Mouse (Mus musculus) WW6 (cell line): ENCODE data around the gene Pex3.

Experiments used
- DNase-seq: peaks from one replicate; pipeline ENCODE4 v3.0.0-alpha.2; 2013; ENCODE audit warnings: low read depth, low spot score

Gene Pex3

DNA sequence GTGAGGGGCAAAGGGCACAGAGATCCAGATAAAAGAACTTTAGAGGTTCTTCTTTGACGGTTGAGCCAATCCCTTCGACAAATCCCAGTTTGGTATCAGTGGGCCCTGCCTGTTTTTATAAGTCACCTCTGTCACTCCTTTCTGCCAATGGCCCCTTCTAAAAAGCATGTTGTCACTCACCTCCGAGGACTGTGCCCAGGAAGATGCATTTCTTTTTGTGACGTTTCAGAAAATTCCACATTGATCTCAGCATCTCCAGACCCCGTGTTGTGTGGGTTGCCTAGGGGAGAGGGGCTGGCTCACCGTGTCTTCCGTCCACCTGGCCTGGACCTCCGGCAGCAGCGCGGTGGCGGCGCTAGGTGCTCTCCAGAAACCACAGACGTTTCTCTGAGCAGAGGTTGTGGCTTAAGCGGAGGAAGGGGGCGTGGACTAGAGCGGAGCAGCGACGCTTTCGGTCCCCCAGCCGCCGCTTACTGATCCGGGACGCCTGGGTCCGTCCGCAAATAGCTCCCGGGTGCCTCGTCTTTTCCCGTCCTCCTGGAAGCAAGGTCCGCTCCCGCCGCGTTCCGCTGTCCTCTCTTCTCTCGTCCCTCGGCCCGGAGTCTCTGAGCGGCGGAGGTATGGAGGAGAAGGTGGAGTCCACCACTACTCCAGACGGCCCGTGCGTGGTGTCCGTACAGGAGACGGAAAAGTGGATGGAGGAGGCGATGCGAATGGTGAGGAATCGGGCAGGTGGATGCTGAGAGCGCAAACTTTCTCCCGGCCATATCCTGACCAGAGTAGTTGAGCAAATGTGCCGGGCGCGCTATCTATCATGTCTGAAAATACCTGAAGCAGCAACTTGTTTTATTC, at the start of gene Pex3, which contains the start of gene Adat2:
Gene Pex3, minus strand, starts transcription at position 497 of the 852 bp plus-strand sequence.
Gene Adat2, plus strand, starts transcription at position 249 of the 852 bp plus-strand sequence.
- DNase-seq: peak; percentile 85

DNA sequence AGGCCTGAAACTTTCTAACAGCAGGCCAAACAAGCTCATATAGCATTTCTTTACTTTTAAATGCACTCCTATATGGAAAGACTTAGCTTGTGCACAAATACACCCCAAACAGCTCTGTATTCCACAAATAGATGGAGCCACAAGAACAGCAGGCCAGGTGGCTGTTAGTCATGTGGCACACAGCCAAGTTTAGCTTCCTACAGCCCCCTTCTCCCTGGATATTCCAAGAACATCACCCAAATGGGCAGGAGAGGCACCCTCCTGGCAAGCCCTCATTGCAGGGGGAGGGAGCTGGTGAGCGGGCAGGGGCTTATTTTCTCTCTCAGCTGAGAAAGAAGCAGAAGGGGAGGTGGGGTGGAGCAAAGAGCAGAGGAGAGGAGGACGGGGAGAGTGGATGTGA, 48.0 kb upstream of the Pex3 start:
- no peak for DNase-seq

DNA sequence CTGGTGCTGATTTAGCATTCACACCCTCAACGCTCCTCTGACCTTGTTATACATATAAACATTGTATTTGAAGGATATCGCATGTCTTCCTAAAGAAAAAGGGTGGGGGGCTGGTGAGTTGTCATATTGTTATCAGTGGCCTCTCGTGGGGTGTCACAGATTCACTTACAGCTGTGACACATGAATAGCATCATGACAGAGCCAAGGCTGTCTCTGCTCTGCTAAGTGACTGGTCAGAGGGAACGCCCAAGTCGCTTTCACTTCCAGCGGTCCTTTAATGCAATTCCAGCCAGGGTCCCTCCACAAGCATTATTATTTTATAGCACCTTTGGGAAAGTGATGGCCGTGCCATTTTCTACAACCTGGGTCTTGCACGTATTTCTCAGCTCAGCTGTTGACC, 44.5 kb upstream of the Pex3 start:
- no peak for DNase-seq

DNA sequence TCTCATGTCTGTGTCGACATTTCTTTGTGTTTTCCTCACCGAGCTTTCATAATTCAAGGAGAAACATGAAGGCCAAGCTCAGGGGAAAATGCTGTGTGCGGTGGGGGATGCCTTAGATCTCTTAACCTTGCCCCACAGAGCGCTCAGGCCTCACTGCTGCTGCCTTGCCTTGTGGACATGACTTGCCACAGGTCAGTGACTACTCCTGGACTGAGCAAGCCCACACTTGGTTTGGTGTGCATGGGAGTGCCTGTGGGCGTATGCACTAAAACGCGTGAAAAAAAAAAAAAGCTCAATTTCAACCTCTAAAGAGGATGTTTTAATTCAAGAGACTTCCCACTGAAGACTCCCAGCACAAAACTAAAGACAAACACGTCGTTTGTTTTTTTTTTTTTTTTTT, 43.9 kb upstream of the Pex3 start:
- DNase-seq: no peak

DNA sequence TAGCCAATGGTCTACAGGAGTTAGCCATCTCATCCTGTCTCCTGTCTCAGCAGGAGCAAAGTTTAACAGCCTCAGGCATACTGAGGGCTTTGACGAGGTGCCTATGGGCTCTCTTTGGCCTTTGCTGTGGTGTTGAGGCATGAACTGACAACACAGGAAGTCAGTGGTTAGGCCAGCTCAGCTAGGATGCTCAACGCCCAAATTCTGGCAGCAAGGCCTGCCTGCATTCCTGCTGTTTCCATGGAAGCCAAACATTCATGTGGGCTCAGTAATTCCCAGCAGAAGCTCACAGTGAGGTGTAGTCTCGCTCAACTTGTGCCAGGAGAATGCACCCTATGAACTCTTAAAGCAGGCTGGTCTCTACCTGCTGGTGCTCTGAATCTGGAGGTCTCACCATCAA, 43.1 kb upstream of the Pex3 start:
- no peak for DNase-seq

DNA sequence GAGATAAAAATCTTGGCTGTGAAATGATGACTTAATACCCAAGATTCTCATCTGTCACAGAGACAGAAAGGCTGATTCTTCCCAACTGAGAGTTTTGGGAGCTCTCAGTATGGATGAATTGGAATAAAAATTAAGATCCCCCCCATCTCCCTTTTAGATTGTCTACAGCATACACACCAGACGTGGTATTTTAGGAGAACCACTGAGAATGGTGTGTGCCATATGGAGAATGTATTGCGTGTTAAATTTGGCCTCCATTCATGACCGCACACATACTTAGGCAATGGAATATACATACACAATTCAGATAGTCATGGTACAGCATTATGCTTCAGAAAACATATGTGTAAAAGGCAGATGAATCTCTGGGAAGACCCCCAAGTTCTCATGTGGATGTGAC, 40.6 kb upstream of the Pex3 start:
- DNase-seq: no peak

DNA sequence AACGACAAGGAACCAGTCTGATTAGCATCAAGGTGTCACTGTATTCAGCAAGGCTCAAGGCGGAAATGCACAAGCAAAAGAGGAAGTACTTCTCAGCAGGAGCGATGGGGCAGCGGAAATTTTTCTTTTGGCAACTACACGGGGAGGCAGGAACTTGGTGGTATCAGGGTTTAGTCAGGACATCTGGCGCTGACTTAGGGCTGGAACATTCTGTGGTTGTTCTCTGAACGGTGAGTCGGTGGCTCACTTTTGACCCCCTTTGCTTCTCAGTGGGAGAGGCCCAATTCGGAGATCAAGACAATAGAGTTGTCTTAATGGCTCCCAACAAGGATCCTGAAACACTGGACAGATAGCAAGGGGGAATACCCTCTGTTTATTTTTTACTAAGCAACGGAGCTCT, 39.3 kb upstream of the Pex3 start:
- no peak for DNase-seq

DNA sequence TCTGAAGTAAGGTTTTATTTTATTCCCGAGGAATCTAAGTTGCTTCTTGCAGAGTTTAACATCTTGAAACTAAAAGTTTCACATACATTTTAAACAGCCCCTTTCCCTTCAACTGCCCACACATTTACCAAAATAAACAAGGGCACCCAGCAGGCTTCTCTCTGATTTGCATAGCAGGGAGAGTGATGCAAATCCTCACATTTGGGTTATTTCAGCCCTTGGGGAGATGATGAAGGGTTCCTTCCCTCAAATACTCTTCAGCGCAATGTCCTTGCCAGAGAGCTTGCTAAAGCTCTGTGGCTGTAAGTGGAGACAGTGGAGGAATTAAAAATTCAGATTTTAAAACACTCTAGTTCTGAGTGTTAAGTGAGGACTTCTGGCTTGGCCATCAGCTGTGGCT, 35.0 kb upstream of the Pex3 start:
- DNase-seq: no peak

DNA sequence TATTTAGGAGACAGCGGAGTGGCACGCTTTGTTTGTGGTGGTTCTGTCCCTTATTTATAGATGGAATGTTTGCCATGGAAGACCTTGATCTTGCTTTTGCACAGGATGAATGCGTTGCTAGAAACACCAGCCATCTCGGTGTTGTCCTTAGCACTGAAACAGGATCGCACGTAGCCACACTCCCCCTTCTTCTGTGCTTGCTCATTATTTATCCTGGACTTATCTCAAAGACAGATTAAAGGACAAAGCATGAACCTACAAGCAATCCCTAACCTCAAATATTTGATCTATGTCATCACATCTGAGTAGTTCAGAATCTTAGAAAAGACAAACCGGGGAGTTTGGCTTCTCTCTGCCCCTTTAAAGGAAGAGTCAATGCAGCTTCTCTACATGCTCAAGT, 24.2 kb upstream of the Pex3 start:
- no peak for DNase-seq

DNA sequence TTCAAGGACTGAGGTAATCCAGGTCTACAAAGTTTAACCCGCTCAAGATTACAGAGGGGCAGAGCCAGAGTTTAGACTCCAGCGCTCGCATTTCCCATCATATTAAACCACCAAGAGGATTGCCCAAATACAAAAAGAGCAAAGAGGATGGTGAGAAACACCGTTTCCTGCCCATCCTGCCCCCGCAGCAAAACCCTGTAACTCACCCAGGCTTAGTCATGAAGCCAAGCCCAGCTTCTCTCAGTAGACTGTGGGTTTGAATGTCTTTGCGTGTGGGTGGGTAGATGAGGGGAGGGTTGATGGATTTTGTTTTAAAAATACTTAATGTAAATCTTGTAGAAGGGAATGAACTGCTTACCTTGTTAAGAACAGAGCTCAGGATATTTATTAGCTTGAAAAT, 19.5 kb upstream of the Pex3 start:
- no peak for DNase-seq

DNA sequence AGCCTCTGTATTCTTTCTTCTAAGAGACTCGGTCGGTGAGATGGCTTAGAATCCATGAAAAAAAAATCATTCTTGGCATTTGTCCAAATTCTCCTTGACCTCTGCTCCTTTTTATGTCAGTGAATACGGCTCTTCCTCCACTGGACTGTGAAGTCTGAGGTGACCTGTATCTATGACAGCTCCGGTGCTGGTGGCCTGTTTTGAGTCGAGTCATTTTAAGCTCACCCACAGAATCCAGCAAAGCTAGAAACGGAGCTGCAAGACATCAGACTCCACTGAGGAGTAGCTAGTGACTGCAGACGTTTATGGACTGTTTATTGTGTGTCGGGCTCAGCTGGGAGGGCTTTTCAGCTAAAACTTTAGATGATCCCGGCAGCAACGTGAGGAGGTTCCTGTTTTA, 19.1 kb upstream of the Pex3 start:
- DNase-seq: no peak

DNA sequence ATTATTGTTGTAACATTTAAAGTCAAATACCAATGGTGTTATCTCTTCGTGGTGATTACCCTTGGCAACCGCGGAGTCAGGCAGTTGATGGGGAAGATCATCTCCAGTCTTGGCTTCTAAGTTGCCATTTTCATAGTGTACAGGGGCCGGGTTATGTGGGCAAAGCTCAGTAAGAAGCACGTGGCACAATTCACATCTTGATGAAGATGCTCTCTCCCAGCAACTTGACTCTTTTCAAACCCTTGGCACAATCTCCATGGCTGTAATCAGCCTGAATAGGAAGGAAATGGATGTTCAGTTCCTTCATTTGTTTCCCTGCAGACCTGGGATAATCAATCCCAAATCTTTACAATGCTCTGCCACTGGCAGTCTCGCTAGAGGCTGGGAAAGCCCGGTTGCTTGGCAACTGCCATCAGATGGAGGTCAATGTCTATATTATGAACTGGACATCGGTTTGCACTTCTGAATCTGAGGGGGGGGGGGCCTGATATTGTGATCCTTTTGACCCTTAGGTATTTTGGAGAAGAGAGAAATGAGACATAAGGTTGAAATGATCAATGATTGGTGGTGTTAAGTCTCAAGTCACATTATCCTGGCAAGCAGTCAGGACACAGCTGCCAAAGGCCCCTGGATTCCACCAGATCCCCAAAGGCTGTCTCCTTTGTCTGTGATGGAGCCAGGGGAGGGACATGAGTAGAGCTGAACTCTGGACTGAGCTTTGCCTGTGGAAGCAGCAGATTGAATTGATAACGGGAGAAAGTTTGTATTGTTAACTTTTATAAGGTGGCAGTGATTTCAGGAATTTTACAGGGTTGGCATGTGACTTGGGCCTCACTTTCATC, 18.0 kb upstream of the Pex3 start:
- DNase-seq: no peak

DNA sequence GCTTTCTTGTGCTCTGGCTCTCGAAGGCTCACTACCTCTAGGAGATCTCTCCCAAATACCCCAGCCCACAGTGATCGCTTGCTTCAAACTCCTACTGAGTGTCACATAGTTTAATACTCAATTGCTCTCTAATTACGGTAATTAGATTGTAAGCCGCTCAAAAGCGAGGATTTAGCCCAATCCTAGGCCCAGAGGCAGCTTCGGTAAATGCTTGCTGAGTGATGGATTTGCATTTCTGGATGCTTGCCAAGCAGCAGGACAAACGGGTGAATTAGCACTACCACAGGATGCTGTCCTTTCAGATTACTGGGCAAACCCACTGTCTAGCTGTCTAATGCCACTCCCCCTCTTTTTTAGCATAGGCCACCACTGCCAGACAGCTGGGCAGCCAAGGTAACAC, 16.9 kb upstream of the Pex3 start:
- no peak for DNase-seq

DNA sequence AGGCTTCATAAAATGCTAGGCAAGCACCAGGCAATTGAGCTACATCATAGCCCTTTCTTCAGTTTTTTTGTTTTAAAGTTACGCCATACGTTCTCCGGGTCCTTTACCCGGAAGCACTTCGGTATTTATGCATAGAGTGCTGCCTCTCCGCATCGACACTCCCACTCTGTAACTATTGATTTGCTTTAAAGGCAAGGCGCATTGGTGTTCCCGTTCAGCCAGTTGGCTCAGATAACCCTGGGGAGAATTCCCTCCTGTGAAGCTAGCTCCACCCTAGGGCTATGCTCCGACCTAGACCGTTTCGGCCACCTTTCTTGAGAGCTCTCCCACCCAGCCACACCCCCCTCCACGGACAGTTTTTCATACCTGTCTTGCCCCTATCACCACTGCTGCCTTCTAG, 13.5 kb upstream of the Pex3 start:
- no peak for DNase-seq

DNA sequence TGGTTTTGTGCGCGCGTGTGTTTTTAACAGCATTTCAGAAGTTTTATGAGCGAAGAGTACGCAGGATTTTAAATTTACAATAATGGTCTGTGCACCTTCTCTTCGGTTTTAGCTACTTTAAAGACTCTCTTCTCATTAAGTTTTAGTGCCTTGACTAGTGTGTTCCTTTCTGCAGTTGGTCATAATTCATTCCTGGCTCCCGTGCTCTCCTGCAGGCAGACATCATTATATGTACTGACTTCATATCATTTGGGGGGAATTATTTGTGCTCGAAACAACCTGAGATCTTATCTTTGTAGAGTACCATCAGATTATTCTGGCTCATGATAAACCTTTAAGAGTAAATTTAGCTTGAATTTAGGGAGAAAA, 12.1 kb upstream of the Pex3 start:
- DNase-seq: no peak

DNA sequence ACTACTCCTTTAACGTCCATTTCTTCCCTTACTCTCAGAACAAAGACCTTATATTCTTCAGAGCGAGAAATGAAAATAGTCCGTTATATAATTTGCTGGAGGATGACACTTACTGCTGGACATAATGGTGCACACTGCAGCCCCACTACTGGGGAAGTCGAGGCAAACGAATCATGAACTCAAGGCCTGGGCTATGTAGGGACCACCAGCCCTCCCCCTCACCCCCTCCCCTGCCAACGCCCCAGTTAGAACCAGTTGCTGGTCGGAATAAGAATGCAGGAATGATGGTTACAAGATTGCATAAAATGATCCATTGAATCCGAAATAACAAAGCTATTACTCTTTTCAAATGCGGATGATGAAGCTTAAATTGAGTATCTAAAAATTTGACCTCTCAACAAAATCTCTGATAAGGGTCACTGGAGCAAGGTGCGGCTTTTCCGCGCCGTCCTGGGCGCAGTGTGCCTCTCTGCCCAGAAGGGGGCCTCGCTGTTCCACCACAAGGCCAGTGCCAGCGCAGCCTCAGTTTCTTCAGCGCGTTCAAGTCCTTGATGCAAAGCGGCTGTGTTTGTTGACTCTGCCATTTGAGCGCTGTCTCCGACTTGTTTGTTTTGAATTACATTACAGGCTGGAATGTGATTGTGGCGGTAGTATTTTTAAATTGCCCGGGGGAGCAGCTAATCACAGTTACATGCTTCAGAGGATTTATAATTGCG, 11.6 kb upstream of the Pex3 start:
- DNase-seq: peak; percentile 45

DNA sequence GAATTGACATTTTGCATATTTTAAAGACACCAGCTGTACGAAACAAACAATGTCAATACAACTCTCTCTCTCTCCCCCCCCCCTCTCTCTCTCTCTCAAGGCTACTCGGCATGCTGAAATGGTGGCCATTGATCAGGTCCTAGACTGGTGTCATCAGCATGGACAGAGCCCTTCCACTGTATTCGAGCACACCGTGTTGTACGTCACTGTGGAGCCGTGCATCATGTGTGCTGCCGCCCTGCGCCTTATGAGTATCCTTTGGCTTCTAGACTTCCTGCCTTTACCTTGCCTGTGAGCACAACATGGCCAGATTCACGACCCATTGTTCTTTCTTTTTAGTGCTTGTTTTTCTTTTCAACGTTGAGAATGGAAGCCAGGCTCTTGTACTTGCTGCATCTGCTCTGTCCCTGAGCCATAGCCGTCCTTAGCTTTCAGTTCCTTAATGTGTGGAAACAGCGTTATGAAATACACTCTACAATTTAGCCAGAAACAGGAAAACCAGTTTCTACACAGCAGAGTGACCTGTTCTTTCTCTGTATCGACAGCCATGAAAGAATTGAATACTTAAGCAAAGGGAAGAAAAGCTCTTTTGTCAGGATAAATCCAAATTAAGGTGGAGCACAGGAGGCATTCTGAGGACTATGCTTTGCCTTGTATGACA, 7.2 kb upstream of the Pex3 start:
- DNase-seq: no peak

DNA sequence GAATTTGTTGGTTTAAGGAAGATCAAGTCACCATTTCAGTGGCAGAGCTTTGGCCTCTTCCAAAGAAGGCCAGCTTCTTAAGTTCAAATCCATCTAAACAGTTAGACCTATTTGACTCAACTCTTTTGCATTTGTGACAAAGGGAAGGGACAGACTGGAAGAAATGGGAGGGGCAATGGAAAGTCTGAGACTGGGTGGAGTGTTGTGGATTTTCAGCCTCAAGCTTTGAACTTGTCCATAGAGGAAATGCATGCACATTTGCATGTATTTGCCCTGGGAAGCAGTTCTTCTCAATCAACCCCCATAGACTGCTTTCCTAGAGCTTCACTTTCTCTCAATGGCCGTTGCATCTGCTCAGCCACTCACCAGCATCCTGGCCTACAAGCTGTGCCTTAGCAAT, 1.4 kb upstream of the Pex3 start:
- DNase-seq: no peak

DNA sequence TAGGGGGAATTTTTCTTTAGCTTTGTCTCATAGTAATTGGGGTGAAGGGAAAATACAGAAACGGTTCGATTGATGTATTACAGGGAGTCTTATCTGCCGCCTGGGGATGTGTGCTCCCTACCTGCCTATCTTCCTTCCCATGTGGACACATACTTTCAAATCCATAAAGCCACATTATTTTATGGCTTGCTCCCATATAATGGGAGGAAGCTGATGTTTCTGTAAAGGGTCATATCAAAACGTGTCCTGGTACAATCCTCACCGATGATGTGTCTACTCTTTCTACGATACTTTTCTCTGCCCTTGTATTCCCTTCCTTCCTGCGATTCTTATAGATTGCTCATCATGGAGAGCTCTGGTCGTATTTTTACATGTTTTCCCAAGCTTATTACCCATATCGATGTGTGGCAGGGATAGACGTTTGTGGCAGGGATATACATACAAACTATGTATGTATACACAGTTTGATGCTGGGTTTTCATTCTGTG, 600 bp upstream of the Pex3 start:
- DNase-seq: no peak

DNA sequence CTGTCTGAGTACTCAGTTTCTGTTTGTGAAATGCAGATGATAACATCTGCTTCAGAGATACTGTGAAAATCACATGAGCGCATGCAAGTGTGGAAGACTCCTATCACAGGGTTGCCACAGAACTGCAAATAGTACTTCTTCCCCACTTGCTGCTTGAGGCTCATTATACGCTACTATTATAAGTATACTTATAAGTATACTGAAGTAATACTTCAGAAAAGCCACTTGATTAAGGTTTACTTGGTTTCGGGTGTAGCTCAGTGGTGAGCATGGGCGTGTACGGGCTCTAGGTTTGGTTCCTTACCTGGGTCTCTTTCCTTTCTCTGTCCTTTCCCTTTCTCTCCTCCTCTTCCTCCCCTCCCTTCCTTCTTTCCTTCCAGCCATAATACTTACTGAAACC, 11.2 kb downstream of the Pex3 start:
- DNase-seq: no peak

DNA sequence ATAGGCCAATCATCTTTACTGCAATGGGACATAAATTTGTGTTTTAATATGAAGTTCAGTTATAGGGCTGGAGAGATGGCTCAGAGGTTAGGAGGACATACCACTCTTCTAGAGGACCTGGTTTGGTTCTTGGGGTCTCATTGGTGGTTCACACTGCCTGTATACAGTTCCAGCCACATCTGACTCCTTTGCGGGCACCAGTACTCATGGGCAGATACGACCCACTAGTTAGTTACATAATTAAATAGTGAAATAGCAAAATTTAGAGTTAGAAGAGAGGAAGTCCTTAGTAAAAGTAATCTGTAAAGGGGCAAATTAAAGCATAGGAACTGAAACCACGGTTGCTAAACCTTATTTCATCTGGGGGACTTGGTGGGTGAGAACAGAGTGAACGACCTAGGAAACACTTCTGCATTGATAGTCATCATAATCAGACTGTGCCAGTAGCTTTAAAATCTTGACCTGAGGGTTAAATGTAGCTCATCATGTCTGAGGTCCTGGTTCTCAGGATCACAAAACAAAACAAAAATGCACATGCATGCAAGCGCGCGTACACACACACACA, 13.1 kb downstream of the Pex3 start:
- no peak for DNase-seq
